8 mouse cellular contexts compared by ENCODE assay signal in the genomic region with DNA sequence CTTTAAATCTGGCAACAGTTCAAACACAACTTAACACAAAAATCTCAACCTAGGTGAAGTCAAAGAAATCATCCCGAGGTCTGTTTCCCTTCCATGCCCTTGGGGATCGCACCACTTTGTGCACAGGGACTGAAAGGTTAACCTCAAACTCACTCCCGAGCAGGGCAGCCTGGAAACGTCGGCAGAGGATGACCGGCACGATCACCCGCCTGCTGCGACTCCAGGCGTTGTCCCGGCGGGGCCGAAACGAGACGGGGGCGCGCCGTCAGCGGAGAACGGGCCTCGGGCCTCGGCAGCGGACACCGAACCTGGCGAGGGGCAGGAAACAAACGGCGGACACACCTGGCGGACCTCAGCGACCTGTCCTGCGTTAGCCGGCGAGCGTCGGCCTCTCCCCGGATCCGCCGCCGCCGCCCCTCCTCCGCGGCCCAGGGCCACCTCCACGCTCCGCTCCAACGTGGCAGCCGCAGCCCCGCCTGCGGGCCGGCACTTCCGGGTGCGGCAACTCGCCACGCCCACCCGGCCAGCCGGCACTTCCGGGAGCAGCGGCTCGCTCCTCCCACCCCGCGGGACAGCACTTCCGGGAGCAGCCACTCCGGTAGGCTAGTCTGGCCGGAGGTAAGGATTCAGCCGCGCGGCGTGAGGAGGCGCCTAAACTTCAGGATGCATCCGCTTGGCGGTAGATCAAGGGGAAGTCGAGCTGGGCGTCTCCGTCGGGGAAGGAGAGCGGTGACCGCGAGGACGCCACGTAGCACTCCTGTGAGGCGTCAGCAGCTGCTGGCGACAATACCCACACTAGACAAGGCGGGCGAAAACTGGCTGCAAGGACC. TPM values are rescaled to one million over a fixed set of nuclear protein-coding genes. Genes with fewer than 3 reads are reported as not detected.
A peak's percentile ranks its signal among the peaks of the same experiment; 100 is the strongest.
DNase-seq lines count a peak whose midpoint lies in the region; ATAC-seq lines count a peak whose summit lies in the region.

TSS of gene Sec31a (minus strand) at position 474 of the 830 bp plus-strand sequence.

- H3K4me2 ChIP-seq in hindbrain, embryonic 15.5 days: peak within 1 kb of the TSS; percentile 63

- peaks cover 31% of the 10 kb centered on the region for H3K4me1 ChIP-seq in hindbrain, embryonic 15.5 days (replicated peaks)

- H3K27ac ChIP-seq in hindbrain, embryonic 15.5 days (replicated peaks): peak within 1 kb of the TSS; percentile 91

- peak; percentile 96 for DNase-seq in R1 (ENCODE audit: low read depth, low spot score)
- peak; percentile 99 for DNase-seq in cerebellum, postnatal 25 days
- peak; percentile 97 to 98 for DNase-seq in frontal cortex, postnatal 36 days (ENCODE audit: low spot score in 2 of 2)
- peak; percentile 95 for DNase-seq in left cerebral cortex, adult 11 months (ENCODE audit: low spot score)
- peak; percentile 99 for DNase-seq in lung, postnatal 4 days
- peak; percentile 88 for DNase-seq in retina, postnatal 7 days (ENCODE audit: low read depth, low spot score)
- DNase-seq in urinary bladder, adult 2 months (ENCODE audit: low spot score): peak; percentile 96

- WGBS in hindbrain, embryonic 15.5 days: under 1% methylated on average over 80 of the region's 82 CpGs

- peak; percentile 98 for ATAC-seq in hindbrain, embryonic 15.5 days (ENCODE audit: low FRiP score, low read depth)

- peak within 1 kb of the TSS; percentile 66 for H3K9ac ChIP-seq in hindbrain, embryonic 15.5 days

- H3K36me3 ChIP-seq in hindbrain, embryonic 15.5 days: peaks cover 24% of the 10 kb centered on the region

- peak within 1 kb of the TSS; percentile 63 for H3K4me3 ChIP-seq in hindbrain, embryonic 15.5 days

- H3K9me3 ChIP-seq in hindbrain, embryonic 15.5 days: no peaks in the 10 kb centered on the region

- H3K27me3 ChIP-seq in hindbrain, embryonic 15.5 days: no peaks in the 10 kb centered on the region

RNA-seq across cellular contexts. Expression of gene Sec31a, which starts in this region (rescaled TPM):
- 86.4 and 95.4 TPM in 2 replicates for polyA plus RNA-seq in hindbrain, embryonic 15.5 days (2015; fragmentation: Nextera tagmentation; extraction: Ambion mirVana)
- 148 and 178 TPM in 2 replicates for polyA plus RNA-seq in urinary bladder, adult 2 months (2012; rRNA removed)

Comparison
In these comparisons a context has a peak if more than half of its experiments do, and no peak if none do; other contexts are left out.
1. Peak in every context shown above with its lines: DNase-seq, ATAC-seq, H3K4me3 ChIP-seq and H3K27ac ChIP-seq.